Mouse (Mus musculus) myocyte (in vitro differentiated cells): ENCODE measurements around the gene Olfr551.

Experiments
- MAX ChIP-seq: IDR thresholded peaks from one replicate; pipeline ENCODE4 v1.6.1; 2011; ENCODE audit warnings: low read depth, mild to moderate bottlenecking, control low read depth
- POLR2A ChIP-seq: IDR thresholded peaks from one replicate; pipeline ENCODE4 v1.6.1; 2011; ENCODE audit warnings: low read depth, mild to moderate bottlenecking, control low read depth, moderate library complexity; ENCODE audit not compliant: insufficient read length
- REST ChIP-seq: IDR thresholded peaks from one replicate; pipeline ENCODE4 v1.6.1; 2011; ENCODE audit warnings: mild to moderate bottlenecking, control low read depth, moderate library complexity; ENCODE audit not compliant: insufficient read depth, insufficient read length

- TF ChIP-seq REST (no peak), POLR2A (no peak), MAX (no peak)
These were observed 46.4 kb upstream of the Olfr551 start, which contains the start of gene Olfr554 for GRCm38 (mm10) chr7:102638132-102638531.
